Mouse (Mus musculus): ENCODE results near the gene Raver1. TPM values are rescaled to one million over a fixed set of nuclear protein-coding genes. Genes with fewer than 3 reads are reported as not detected.

The Raver1 gene
- polyA plus RNA-seq, 1 experiment, result 20.5 TPM

DNA sequence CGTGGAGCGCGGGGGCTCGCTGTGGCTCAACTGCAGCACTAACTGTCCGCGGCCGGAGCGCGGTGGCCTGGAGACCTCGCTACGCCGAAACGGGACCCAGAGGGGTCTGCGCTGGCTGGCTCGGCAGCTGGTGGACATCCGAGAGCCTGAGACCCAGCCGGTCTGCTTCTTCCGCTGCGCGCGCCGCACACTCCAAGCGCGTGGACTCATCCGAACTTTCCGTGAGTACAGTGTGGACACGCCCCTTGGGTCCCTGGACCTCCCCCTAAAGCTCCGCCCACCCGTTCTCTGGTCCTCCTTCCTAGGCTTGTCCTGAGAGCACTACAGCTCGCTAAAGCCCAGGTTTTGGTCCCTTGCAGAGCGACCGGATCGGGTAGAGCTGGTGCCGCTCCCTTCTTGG, 58.7 kb downstream of the Raver1 start:
- Histone ChIP-seq H3K4me3 (replicated peaks; ENCODE audit: control insufficient read depth, low read depth, low read length) (peak overlapping the region; percentile 42), H3K4me1 (ENCODE audit: control insufficient read depth, insufficient read depth, low read length) (peaks cover 2% of the 10 kb centered on the region; the same call in 1 of the 2 replicates)
- WGBS, result under 1% methylated on average over 34 of the region's 34 CpGs

DNA sequence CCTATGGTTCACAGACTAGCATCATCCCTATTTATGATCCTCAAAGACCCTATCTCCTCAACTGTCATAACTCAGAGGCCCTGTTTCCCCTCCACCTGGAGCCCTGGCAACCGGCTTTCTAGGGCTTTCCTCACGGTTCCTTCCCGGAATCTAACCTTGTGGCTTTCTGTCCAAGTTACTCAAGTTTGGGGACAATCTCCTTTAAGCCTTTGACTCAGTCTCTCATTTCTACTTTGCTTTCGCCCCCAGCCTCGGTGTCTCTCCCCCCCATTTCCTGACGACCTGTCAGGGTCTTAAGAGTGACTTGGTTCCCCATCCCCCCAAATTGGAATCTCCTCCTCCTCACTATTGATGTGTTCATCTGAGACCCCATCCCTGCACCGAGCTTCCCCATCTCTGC, 59.3 kb downstream of the Raver1 start:
- no peak for TF ChIP-seq POLR2A (IDR thresholded peaks at IDR 0.05; ENCODE audit: borderline replicate concordance, control insufficient read depth, low read depth, low read length)
- TF ChIP-seq CTCF (IDR thresholded peaks at IDR 0.05; ENCODE audit: control insufficient read depth, insufficient read depth, low read length), result no peak
- H3K4me1 ChIP-seq (ENCODE audit: control insufficient read depth, insufficient read depth, low read length), result peaks cover 2% of the 10 kb centered on the region; the same call in 1 of the 2 replicates
- WGBS, result 4% methylated on average over 7 of the region's 7 CpGs
- no peak overlapping the region for H3K27ac ChIP-seq (ENCODE audit: control insufficient read depth, insufficient read depth, low read depth, low read length, poor library complexity)
- H3K4me3 ChIP-seq (replicated peaks; ENCODE audit: control insufficient read depth, low read depth, low read length), result peak overlapping the region; percentile 22

More for the DNA sequence above, 58.7 kb downstream of the Raver1 start:
- no peak overlapping the region for H3K27ac ChIP-seq (ENCODE audit: control insufficient read depth, insufficient read depth, low read depth, low read length, poor library complexity)
- TF ChIP-seq POLR2A (IDR thresholded peaks at IDR 0.05; ENCODE audit: borderline replicate concordance, control insufficient read depth, low read depth, low read length) (peak; percentile 41; the same call in 1 of the 2 replicates), CTCF (IDR thresholded peaks at IDR 0.05; ENCODE audit: control insufficient read depth, insufficient read depth, low read length) (no peak)

DNA sequence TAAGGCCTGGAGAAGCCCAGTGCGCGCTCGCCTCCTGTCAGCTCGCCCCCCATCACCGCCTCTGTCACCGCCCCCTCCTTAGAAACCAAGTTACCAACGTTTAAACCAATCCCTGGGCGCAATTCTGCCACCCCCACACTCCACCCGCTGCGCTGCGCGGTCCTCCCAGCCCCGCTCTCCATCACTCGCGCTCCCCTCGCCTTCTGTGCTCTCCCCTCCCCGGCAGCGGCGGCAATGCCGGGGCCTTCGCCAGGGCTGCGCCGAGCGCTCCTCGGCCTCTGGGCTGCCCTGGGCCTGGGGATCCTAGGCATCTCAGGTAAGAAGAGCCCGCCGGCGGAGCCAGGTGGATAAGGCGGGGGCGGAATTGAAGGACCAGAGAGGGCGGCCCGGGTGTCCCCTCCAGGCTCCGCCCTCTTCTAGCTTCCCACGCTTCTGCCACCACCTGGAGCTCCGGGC, 59.9 kb downstream of the Raver1 start, which contains the start of gene Icam5:
TSS of gene Icam5 (plus strand) at position 178 of the 456 bp plus-strand sequence.
- peak within 1 kb of the TSS; percentile 78 for H3K4me3 ChIP-seq (replicated peaks; ENCODE audit: control insufficient read depth, low read depth, low read length)
- TF ChIP-seq CTCF (IDR thresholded peaks at IDR 0.05; ENCODE audit: control insufficient read depth, insufficient read depth, low read length), result no peak
- peak; percentile 20; the same call in 1 of the 2 replicates for TF ChIP-seq POLR2A (IDR thresholded peaks at IDR 0.05; ENCODE audit: borderline replicate concordance, control insufficient read depth, low read depth, low read length)
- WGBS, result 1% methylated on average over 35 of the region's 35 CpGs
- peak within 1 kb of the TSS; percentile 81 for H3K27ac ChIP-seq (ENCODE audit: control insufficient read depth, insufficient read depth, low read depth, low read length, poor library complexity)
- peaks cover 2% of the 10 kb centered on the region; the same call in 1 of the 2 replicates for H3K4me1 ChIP-seq (ENCODE audit: control insufficient read depth, insufficient read depth, low read length)

DNA sequence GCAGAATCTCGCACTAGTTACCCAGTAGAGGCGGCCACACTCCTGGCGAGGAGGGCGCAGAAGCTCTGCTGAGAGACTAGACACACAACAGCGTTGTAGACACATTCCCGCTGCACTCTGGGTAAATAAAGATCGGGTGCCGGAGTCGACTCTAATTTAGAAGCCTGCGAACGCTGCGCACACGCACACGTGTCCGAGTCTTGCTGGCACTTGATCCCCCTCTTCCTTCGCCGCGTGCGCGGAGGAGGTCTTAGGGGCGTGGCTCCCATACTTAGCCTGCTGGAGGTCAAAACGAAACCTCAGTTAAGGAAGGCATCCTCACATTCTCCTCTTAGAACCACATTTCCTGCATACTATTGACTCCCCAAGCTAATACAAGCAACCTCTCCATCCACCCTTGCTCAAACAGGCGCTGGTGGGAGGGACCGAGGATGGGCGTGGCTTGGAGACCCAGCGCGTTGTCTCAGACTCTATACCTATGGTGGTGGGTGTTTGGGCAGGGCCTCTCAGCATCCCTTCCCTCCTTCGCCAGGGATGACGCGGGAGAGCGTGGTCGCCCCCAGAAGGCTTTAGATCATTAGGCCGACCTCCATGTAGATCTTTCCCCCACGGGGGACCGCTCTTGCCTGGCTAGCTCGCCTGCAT, 60.4 kb downstream of the Raver1 start:
- peaks cover 2% of the 10 kb centered on the region; the same call in 1 of the 2 replicates for H3K4me1 ChIP-seq (ENCODE audit: control insufficient read depth, insufficient read depth, low read length)
- WGBS, result 1% methylated on average over 36 of the region's 36 CpGs
- TF ChIP-seq CTCF (IDR thresholded peaks at IDR 0.05; ENCODE audit: control insufficient read depth, insufficient read depth, low read length) (no peak), POLR2A (IDR thresholded peaks at IDR 0.05; ENCODE audit: borderline replicate concordance, control insufficient read depth, low read depth, low read length) (no peak)
- peak overlapping the region; percentile 78 for H3K4me3 ChIP-seq (replicated peaks; ENCODE audit: control insufficient read depth, low read depth, low read length)
- peak overlapping the region; percentile 81 for H3K27ac ChIP-seq (ENCODE audit: control insufficient read depth, insufficient read depth, low read depth, low read length, poor library complexity)

DNA sequence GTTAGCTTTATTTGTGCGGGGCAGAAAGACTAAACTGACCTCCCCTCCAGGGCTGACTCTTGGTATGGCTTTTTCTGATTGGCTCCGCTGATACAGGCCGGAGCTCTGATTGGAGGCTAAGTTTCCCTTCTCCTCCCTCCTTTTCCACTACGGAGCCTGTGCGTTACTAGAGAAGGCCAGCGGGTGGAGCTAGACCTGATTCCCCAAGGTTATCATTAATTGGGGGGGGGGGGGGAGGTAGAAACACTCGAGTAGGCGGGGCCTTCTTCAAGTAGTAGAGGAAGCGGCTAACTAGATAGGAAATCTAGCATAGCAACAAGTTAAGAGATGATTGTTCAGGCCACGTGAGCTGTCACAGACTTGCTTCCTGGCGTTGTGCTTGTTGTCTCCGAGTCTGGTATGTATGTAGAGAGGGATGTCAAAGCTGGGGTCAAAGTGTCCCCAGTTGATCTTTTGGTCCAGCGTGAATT, 61.0 kb downstream of the Raver1 start:
- H3K27ac ChIP-seq (ENCODE audit: control insufficient read depth, insufficient read depth, low read depth, low read length, poor library complexity), result peak overlapping the region; percentile 81
- peak overlapping the region; percentile 78 for H3K4me3 ChIP-seq (replicated peaks; ENCODE audit: control insufficient read depth, low read depth, low read length)
- 1% methylated on average over 13 of the region's 13 CpGs for WGBS
- TF ChIP-seq POLR2A (IDR thresholded peaks at IDR 0.05; ENCODE audit: borderline replicate concordance, control insufficient read depth, low read depth, low read length) (no peak), CTCF (IDR thresholded peaks at IDR 0.05; ENCODE audit: control insufficient read depth, insufficient read depth, low read length) (peak; percentile 64)
- H3K4me1 ChIP-seq (ENCODE audit: control insufficient read depth, insufficient read depth, low read length), result peaks cover 2% of the 10 kb centered on the region; the same call in 1 of the 2 replicates

DNA sequence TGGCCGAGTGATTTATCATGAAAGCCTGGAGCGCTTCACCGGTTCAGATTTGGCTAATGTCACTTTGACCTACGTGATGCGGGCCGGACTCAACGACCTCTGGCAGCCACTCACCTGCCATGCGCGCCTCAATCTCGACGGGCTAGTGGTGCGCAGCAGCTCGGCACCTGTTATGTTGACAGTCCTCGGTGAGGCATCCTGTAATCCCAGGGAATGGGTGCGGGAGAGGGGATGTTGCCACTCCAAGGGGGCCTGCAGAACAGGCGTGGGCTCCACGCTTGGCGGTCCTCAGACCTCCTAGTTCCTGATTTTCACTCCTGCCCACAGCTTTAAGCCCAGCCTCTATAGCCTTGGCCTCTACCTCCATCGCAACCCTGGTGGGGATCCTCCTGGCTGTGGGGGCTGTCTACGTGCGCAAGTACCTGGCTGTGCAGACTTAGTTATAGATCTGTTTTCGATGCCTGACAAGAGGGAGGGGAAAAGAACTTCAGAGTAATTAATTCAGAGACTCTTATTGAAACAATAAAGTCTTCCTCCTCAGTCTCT, 61.7 kb downstream of the Raver1 start:
- TF ChIP-seq CTCF (IDR thresholded peaks at IDR 0.05; ENCODE audit: control insufficient read depth, insufficient read depth, low read length) (no peak), POLR2A (IDR thresholded peaks at IDR 0.05; ENCODE audit: borderline replicate concordance, control insufficient read depth, low read depth, low read length) (no peak)
- peak overlapping the region; percentile 92 for H3K27ac ChIP-seq (ENCODE audit: control insufficient read depth, insufficient read depth, low read depth, low read length, poor library complexity)
- H3K4me1 ChIP-seq (ENCODE audit: control insufficient read depth, insufficient read depth, low read length), result peaks cover 2% of the 10 kb centered on the region; the same call in 1 of the 2 replicates
- 5% methylated on average over 22 of the region's 22 CpGs for WGBS
- peak overlapping the region; percentile 75 for H3K4me3 ChIP-seq (replicated peaks; ENCODE audit: control insufficient read depth, low read depth, low read length)

DNA sequence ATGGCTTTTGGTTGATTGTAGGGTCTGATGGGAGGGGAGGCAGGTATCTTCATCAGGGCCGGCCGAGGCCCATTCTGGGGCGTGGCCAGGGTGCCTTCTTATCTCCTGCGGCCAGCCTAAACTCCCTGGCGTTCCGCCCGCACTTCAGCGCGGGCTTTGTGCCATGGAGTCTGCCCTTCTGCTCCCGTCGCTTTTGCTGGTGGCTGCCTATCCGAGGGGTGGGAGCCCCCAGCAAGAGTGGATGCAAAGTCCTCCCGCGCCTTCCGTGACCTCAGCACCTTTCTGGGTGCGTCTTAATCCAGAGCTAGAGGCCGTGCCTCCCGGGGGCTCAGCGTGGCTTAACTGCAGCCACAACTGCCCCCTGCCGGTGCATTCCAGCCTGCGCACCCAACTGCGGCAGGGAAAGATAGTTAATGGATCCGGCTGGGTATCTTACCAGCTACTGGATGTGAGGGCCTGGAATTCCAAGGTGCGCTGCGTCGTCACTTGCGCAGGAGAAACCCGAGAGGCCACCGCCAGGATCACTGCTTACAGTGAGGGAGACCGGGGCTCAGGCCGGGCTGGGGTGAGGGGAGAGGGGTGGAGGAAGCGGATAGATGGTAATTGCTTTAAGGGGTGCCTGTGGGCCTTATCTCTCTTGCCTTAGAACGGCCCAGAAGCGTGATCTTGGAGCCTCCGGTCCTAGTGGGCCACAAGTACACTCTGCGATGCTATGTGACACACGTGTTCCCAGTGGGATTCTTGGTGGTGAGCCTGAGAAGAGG, 62.3 kb downstream of the Raver1 start, which contains the start of gene Icam4:
TSS of gene Icam4 (plus strand) at position 83 of the 764 bp plus-strand sequence.
- Histone ChIP-seq H3K4me1 (ENCODE audit: control insufficient read depth, insufficient read depth, low read length) (peaks cover 2% of the 10 kb centered on the region; the same call in 1 of the 2 replicates), H3K4me3 (replicated peaks; ENCODE audit: control insufficient read depth, low read depth, low read length) (peak within 1 kb of the TSS; percentile 75), H3K27ac (ENCODE audit: control insufficient read depth, insufficient read depth, low read depth, low read length, poor library complexity) (peak within 1 kb of the TSS; percentile 92)
- 2% methylated on average over 37 of the region's 37 CpGs for WGBS
- TF ChIP-seq CTCF (IDR thresholded peaks at IDR 0.05; ENCODE audit: control insufficient read depth, insufficient read depth, low read length), result peak; percentile 88
- TF ChIP-seq POLR2A (IDR thresholded peaks at IDR 0.05; ENCODE audit: borderline replicate concordance, control insufficient read depth, low read depth, low read length), result 0 out of 2 replicates have a peak, but pooled peaks have one; percentile 55
